Mouse (Mus musculus): ENCODE results near the gene Irs1.

- TF ChIP-seq CTCF (conservative IDR thresholded peaks at IDR 0.05 in 1 of 2, IDR thresholded peaks at IDR 0.05 in 1 of 2; ENCODE audit: low read depth in 2 of 2, low read length in 2 of 2) (no peak), MAZ (IDR thresholded peaks at IDR 0.05; ENCODE audit: low read depth, low read length) (no peak), ZNF384 (IDR thresholded peaks at IDR 0.05; ENCODE audit: low read depth, low read length) (peak; percentile 79), MAX (IDR thresholded peaks at IDR 0.05; ENCODE audit: low read length) (no peak), POLR2A (IDR thresholded peaks at IDR 0.05; ENCODE audit: low read depth, low read length) (no peak)
Observed at GRCm38 (mm10) chr1:82235455-82236104, 55.6 kb downstream of the Irs1 start.

All from CH12.LX (cell line).